Mouse (Mus musculus): ENCODE measurements around the gene Gm10491. TPM values are rescaled to one million over a fixed set of nuclear protein-coding genes. Genes with fewer than 3 reads are reported as not detected.

Gm10491 gene
- polyA plus RNA-seq (2015; fragmentation: Nextera tagmentation; extraction: Ambion mirVana) = not detected in 2 replicates

DNA sequence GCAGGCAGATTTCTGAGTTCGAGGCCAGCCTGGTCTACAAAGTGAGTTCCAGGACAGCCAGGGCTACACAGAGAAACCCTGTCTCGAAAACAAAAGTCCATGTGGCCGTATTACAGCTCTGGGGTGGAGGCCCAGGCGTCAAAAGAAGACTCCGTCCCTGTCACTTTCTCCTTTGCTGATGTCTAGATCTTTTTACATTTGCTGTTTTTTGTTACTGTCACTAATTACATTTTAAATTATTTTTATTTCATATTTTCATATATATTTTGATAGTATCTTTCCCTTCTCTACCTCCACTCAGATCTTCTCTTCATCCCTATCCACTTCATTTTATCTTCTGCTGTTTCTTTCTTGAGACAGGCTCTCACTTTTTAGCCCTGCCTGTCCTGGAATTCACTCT is at the start of gene Gm10491:
TSS of gene Gm10491 (minus strand) at position 101 of the 400 bp plus-strand sequence.
- Histone ChIP-seq H3K4me3 (no peak within 1 kb of the TSS), H3K9me3 (no peaks in the 10 kb centered on the region), H3K4me1 (no peaks in the 10 kb centered on the region), H3K36me3 (peaks cover 13% of the 10 kb centered on the region; the same call in 1 of the 2 replicates), H3K27ac (no peak within 1 kb of the TSS), H3K27me3 (no peaks in the 10 kb centered on the region), H3K4me2 (no peak within 1 kb of the TSS), H3K9ac (no peak within 1 kb of the TSS)
- WGBS = 81% methylated on average over 5 of the region's 5 CpGs
- ATAC-seq (ENCODE audit: insufficient number of reproducible peaks, low FRiP score, low TSS enrichment, low read depth) = no peak

DNA sequence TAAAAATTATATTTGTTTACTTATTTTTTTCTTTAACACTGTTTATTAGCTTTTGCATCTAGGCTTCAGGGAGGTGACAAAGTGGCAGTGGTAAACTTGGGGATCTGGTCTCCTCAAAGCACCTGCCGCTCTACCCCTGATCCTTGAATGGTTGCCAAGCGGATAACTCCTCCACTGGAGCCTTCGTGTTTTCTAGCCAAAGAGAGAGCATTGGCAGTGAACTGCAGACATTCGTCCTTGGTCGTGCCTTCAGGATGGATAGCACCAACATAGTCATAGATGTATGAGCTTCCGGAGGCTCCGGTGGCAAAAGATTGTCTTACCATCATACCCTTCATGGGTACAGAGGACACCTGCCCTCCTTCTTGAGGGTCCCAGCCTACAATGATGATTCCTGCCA is 42.5 kb upstream of the Gm10491 start:
- WGBS = 86% methylated on average over 7 of the region's 7 CpGs
- H3K27me3 ChIP-seq = no peaks in the 10 kb centered on the region
- H3K4me3 ChIP-seq = no peak overlapping the region
- H3K27ac ChIP-seq = no peak overlapping the region
- no peaks in the 10 kb centered on the region for H3K36me3 ChIP-seq
- H3K9ac ChIP-seq = no peak overlapping the region
- H3K4me2 ChIP-seq = no peak overlapping the region
- H3K4me1 ChIP-seq = no peaks in the 10 kb centered on the region
- no peaks in the 10 kb centered on the region for H3K9me3 ChIP-seq
- ATAC-seq (ENCODE audit: insufficient number of reproducible peaks, low FRiP score, low TSS enrichment, low read depth) = no peak

- H3K4me2 ChIP-seq = peak overlapping the region; percentile 53
- no peaks in the 10 kb centered on the region for H3K36me3 ChIP-seq
- ATAC-seq (ENCODE audit: insufficient number of reproducible peaks, low FRiP score, low TSS enrichment, low read depth) = peak; percentile 98; the same call in 1 of the 2 replicates
- H3K4me1 ChIP-seq = no peaks in the 10 kb centered on the region
- no peak overlapping the region for H3K9ac ChIP-seq
- WGBS = 18% methylated on average over 38 of the region's 38 CpGs
- H3K4me3 ChIP-seq = peak overlapping the region; percentile 47
- no peaks in the 10 kb centered on the region for H3K9me3 ChIP-seq
- no peaks in the 10 kb centered on the region for H3K27me3 ChIP-seq
- H3K27ac ChIP-seq = peak overlapping the region; percentile 61
These were observed 40.4 kb upstream of the Gm10491 start for GRCm38 (mm10) chrX:7947900-7948492.

DNA sequence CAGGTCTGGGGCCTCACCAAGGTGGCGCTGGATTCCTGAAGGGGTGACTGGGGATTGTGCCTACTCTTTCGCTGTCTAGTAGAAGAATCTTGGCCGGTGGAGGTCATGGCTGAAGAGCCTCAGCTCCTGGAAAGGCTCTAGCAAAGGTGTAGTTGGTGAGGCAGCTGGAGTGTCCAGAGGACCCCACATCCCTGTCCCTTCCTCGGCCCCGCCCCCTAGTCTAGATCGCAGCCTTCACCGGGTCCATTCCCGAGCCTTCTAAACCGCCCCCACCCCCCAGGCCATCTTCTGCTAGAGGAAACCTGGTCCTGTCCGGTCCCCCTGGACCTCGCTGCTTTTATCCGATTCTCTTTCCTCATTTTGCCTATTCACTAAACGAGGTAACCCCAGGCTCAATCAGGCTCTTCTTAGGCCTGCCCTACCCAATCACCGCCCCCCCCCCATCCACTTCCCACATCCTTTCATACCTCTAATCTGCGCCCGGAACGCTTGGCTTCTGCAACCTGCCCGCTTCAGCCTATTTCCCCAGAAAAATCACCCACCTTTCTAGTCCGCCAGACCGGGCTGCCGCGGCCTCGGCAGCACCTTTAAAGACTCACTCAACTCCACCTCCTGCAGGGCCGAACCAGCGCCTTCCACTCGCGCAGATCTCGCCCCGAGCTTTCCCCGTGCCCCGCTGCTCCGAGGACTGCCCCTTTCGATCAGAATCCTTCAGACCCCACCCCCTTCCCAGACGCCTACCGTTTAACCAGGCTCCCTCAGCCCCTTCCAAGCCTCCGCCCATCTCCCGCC is 39.7 kb upstream of the Gm10491 start, which contains the start of gene Hdac6:
TSS of gene Hdac6 (minus strand) at position 782 of the 792 bp plus-strand sequence.
- H3K9ac ChIP-seq = peak within 1 kb of the TSS; percentile 20; the same call in 1 of the 2 replicates
- WGBS = 22% methylated on average over 36 of the region's 37 CpGs

GRCm38 (mm10) chrX:7945618-7946017 is 38.0 kb upstream of the Gm10491 start:
- 70% methylated on average over 8 of the region's 8 CpGs for WGBS
- Histone ChIP-seq H3K4me1 (no peaks in the 10 kb centered on the region), H3K9me3 (no peaks in the 10 kb centered on the region)

More for the DNA sequence above, 39.7 kb upstream of the Gm10491 start, which contains the start of gene Hdac6:
- Histone ChIP-seq H3K4me3 (peak within 1 kb of the TSS; percentile 47), H3K27ac (peak within 1 kb of the TSS; percentile 61), H3K9me3 (no peaks in the 10 kb centered on the region), H3K4me1 (no peaks in the 10 kb centered on the region), H3K4me2 (peak within 1 kb of the TSS; percentile 53), H3K36me3 (no peaks in the 10 kb centered on the region), H3K27me3 (no peaks in the 10 kb centered on the region)
- peak; percentile 25; the same call in 1 of the 2 replicates for ATAC-seq (ENCODE audit: insufficient number of reproducible peaks, low FRiP score, low TSS enrichment, low read depth)

GRCm38 (mm10) chrX:7937667-7938066 is 30.0 kb upstream of the Gm10491 start:
- no peak overlapping the region for H3K4me2 ChIP-seq
- no peak overlapping the region for H3K4me3 ChIP-seq
- WGBS = 92% methylated on average over 6 of the region's 6 CpGs
- no peaks in the 10 kb centered on the region for H3K4me1 ChIP-seq
- H3K9ac ChIP-seq = no peak overlapping the region
- H3K9me3 ChIP-seq = no peaks in the 10 kb centered on the region
- peaks cover 16% of the 10 kb centered on the region; the same call in 1 of the 2 replicates for H3K36me3 ChIP-seq
- no peak overlapping the region for H3K27ac ChIP-seq
- no peak for ATAC-seq (ENCODE audit: insufficient number of reproducible peaks, low FRiP score, low TSS enrichment, low read depth)
- no peaks in the 10 kb centered on the region for H3K27me3 ChIP-seq

More at GRCm38 (mm10) chrX:7945618-7946017, 38.0 kb upstream of the Gm10491 start:
- no peak overlapping the region for H3K9ac ChIP-seq
- H3K27me3 ChIP-seq = no peaks in the 10 kb centered on the region
- no peak overlapping the region for H3K27ac ChIP-seq
- no peak for ATAC-seq (ENCODE audit: insufficient number of reproducible peaks, low FRiP score, low TSS enrichment, low read depth)
- H3K36me3 ChIP-seq = no peaks in the 10 kb centered on the region
- no peak overlapping the region for H3K4me3 ChIP-seq
- no peak overlapping the region for H3K4me2 ChIP-seq

DNA sequence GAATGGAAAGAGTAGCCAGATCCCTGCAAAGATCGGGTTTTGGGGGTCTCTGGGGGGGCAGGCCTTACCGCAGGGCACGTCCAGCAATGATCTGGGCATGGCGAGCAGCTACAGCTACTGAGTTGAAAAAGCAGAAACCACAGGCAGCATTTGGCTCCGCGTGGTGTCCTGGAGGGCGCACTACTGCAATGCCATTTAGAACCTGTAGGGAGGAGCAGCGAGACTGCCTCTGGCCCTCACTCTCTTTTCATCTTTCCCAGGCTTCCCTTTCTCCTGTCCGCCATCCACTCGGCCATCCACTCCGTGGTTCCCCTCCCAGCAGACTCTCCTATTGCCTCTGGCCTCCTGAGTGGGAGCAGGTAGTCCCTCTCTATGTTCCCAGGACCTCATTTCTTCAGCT is 29.2 kb upstream of the Gm10491 start:
- H3K9ac ChIP-seq = no peak overlapping the region
- H3K36me3 ChIP-seq = peaks cover 16% of the 10 kb centered on the region; the same call in 1 of the 2 replicates
- no peak overlapping the region for H3K4me3 ChIP-seq
- no peak for ATAC-seq (ENCODE audit: insufficient number of reproducible peaks, low FRiP score, low TSS enrichment, low read depth)
- H3K4me1 ChIP-seq = no peaks in the 10 kb centered on the region
- H3K9me3 ChIP-seq = no peaks in the 10 kb centered on the region
- H3K27me3 ChIP-seq = no peaks in the 10 kb centered on the region
- no peak overlapping the region for H3K4me2 ChIP-seq
- H3K27ac ChIP-seq = no peak overlapping the region
- 48% methylated on average over 10 of the region's 11 CpGs for WGBS

DNA sequence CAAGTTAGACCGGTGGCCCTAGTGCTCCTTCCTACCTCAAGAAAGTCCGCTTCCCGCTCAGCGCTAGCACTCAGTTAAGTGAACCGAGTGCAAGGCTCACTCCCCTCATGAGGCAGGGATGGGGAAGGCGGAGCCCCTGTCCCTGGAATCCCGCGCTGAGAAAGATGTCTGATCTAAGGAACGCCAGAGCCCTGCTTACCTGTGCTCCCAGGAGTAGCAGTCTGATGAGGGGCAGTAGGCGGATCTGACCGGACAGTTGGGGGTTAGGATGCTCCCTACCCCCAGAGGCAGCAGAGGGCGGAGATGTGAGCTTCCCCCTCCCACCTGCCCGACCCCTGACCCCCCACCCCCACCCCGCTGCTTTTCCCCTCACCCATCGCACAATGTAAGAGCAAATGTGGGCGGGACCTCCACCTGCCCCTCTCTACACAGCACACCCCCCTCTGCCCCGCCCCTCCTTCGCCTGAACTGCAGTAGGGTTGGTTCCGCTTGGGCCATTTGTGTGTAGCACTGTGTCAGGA is 20.7 kb upstream of the Gm10491 start, which contains the start of gene Eras:
TSS of gene Eras (minus strand) at position 338 of the 521 bp plus-strand sequence.
- Histone ChIP-seq H3K27ac (no peak within 1 kb of the TSS), H3K9ac (no peak within 1 kb of the TSS), H3K9me3 (no peaks in the 10 kb centered on the region), H3K27me3 (peaks cover 32% of the 10 kb centered on the region), H3K36me3 (peaks cover 24% of the 10 kb centered on the region), H3K4me1 (no peaks in the 10 kb centered on the region), H3K4me3 (no peak within 1 kb of the TSS), H3K4me2 (no peak within 1 kb of the TSS)
- ATAC-seq (ENCODE audit: insufficient number of reproducible peaks, low FRiP score, low TSS enrichment, low read depth) = no peak
- 21% methylated on average over 19 of the region's 19 CpGs for WGBS

- H3K4me2 ChIP-seq = no peak overlapping the region
- no peaks in the 10 kb centered on the region for H3K9me3 ChIP-seq
- no peak overlapping the region for H3K27ac ChIP-seq
- H3K27me3 ChIP-seq = peaks cover 44% of the 10 kb centered on the region
- 31% methylated on average over 10 of the region's 10 CpGs for WGBS
- H3K4me3 ChIP-seq = no peak overlapping the region
- H3K4me1 ChIP-seq = peaks cover 5% of the 10 kb centered on the region; the same call in 1 of the 2 replicates
- H3K36me3 ChIP-seq = peaks cover 19% of the 10 kb centered on the region
- no peak for ATAC-seq (ENCODE audit: insufficient number of reproducible peaks, low FRiP score, low TSS enrichment, low read depth)
- H3K9ac ChIP-seq = no peak overlapping the region
These were observed 19.5 kb upstream of the Gm10491 start for GRCm38 (mm10) chrX:7927116-7927515.

DNA sequence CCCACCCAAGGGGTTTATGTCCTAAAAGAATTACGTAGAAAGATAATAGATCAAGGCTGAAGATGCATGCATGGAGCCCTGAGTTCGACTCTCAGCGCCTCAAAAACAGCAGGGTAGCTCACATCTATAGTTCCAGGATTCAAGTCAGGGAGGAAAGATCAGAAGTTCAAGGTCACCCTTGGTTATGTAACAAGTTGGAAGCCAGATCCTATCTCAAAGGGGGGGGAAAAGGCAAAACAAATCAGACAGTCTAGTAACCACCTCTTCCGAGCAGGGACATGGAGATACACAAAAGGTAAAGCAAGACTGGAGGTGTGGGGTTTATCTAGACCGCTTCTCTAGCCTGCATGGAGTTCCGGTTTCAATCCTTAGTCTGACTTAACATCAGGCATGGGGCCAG is 18.6 kb upstream of the Gm10491 start:
- Histone ChIP-seq H3K9ac (no peak overlapping the region), H3K4me1 (peaks cover 9% of the 10 kb centered on the region), H3K36me3 (peaks cover 15% of the 10 kb centered on the region), H3K27ac (no peak overlapping the region), H3K4me2 (no peak overlapping the region), H3K4me3 (no peak overlapping the region), H3K27me3 (peaks cover 52% of the 10 kb centered on the region), H3K9me3 (no peaks in the 10 kb centered on the region)
- ATAC-seq (ENCODE audit: insufficient number of reproducible peaks, low FRiP score, low TSS enrichment, low read depth) = no peak
- 66% methylated on average over 6 of the region's 6 CpGs for WGBS

DNA sequence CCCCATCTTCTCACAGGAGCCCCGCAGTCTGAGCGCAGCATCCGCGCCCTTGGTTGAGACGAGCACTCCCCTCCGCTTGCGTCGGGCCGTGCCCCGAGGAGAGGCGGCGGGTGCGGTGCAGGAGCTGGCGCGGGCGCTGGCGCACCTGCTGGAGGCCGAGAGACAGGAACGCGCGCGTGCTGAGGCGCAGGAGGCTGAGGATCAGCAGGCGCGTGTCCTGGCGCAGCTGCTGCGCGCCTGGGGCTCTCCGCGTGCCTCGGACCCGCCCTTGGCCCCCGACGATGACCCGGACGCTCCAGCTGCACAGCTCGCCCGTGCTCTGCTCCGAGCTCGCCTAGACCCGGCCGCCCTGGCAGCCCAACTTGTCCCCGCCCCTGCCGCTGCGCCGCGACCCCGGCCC is 14.4 kb upstream of the Gm10491 start:
- no peak for ATAC-seq (ENCODE audit: insufficient number of reproducible peaks, low FRiP score, low TSS enrichment, low read depth)
- H3K36me3 ChIP-seq = no peaks in the 10 kb centered on the region
- peaks cover 9% of the 10 kb centered on the region for H3K4me1 ChIP-seq
- peak overlapping the region; percentile 25 for H3K4me3 ChIP-seq
- H3K27me3 ChIP-seq = peaks cover 62% of the 10 kb centered on the region
- H3K4me2 ChIP-seq = peak overlapping the region; percentile 45
- H3K9ac ChIP-seq = no peak overlapping the region
- no peaks in the 10 kb centered on the region for H3K9me3 ChIP-seq
- 17% methylated on average over 46 of the region's 48 CpGs for WGBS
- no peak overlapping the region for H3K27ac ChIP-seq

Measured in limb, embryonic 15.5 days (tissue).